Mouse (Mus musculus): ENCODE results near the gene Prkag2.

The Prkag2 gene

DNA sequence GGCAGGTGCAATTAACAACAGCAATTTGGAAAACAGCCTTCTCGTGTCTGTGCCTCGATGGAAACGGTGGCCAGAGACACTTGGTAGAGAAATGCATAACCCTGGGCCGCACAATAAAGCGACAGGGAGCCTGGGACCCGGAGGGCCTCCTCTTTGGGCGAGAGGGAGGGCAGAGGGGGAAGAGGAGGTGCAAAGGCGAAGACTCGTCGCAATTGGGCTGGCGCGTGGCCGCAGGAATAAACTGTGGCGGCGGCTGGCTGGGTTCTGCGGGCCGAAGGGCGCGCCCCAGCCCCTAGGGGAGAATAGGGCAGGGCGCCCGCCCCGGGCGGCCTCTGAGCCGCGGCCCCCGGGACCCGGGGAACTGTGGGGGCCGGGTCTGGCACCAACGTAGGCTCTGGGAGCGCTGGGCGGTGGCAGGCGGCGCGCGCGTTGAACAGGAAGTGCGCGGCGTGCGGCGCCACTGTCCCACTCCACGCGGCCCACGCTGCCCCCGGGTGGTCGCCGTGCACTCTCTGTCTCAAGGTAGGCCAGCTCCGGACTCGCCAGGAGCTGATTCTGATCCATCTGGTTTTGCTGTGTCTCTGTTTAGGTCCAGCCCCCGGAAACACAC lies at the start of gene Prkag2:
Gene Prkag2 (minus strand): TSS at position 127 of the 610 bp plus-strand sequence.
- DNase-seq (ENCODE audit: low spot score in 2 of 2), result peak; percentile 64 to 73

GRCm38 (mm10) chr5:25149331-25149965 lies 49.0 kb upstream of the Prkag2 start:
- no peak for DNase-seq (ENCODE audit: low spot score in 2 of 2)

GRCm38 (mm10) chr5:25146705-25147104 lies 46.3 kb upstream of the Prkag2 start:
- DNase-seq (ENCODE audit: low spot score in 2 of 2), result no peak

- no peak for DNase-seq (ENCODE audit: low spot score in 2 of 2)
These were observed 27.4 kb upstream of the Prkag2 start for GRCm38 (mm10) chr5:25127865-25128264.

DNA sequence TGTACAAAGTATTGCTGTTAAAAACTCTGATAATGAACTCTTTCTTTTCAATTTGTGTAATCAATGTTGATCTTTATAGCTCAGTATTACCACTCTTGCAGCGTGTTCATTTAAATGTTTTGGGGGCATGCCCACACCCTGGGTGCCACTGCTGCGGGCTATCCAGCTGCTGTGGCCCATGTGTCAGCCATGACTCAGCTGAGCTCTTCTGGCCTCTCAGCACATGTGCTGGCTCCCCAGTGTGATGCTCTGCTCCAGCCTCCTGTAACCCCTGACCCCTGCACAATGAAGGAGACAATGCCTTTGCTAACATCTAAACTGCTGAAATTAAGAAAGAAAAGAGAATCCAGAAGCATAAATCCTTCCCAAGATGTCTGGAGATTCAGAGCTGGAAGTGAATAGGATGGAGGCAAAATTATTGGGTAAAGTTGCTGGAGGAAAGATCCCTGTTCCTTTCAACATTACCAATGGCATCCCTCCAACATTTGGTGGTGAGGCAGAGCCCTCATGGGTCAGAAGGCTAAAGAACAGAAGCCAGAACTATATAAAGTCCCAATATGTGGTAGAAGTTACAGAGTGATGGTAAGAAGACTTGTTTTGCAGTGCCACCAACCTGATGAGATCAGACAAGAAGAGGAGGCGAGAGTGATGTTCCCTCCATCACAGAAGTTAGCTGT lies 25.6 kb upstream of the Prkag2 start:
- DNase-seq (ENCODE audit: low spot score in 2 of 2), result no peak

GRCm38 (mm10) chr5:25122534-25122933 lies 22.1 kb upstream of the Prkag2 start:
- DNase-seq (ENCODE audit: low spot score in 2 of 2), result no peak

DNA sequence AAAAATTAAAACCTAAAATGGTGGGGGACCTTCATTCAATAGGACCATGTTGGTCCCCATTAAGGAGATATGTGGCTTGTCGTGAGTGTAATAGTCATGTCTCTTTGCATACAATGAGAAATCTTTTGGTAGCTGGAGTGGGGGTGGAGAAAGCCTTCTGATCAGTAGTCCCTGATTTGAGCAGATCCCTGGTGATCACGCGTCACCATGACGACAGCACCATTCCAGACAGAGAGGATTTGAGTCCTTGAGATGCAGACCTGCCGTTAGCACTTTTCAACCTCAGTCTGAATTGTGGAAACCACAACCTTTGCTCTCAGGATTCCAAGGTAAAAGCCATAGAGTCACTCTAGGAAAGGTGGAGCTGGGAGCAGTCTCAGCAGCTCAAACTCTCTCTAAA lies 18.7 kb upstream of the Prkag2 start:
- peak in 1 of 2 experiments; percentile 36 for DNase-seq (ENCODE audit: low spot score in 2 of 2)

DNA sequence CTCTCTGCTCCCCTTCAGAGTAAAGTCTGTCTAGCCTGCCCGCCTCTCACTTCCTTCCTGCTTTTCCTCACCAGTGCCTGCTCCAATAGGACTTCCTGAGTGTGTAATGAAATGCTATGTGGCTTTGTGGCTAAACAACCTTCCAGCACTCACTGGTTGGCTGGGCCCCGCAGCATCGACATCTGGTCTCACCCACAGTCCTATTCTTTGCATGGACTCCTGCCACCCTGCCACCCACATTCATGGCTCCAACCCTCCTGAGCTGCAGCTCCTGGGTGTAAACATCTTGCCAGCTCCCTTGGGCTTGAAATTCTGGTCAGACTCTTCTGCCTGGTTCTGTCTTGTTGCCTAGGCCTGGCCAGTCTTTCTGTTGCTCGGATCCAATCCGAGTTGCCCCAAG lies 15.6 kb upstream of the Prkag2 start:
- peak in 1 of 2 experiments; percentile 43 for DNase-seq (ENCODE audit: low spot score in 2 of 2)

DNA sequence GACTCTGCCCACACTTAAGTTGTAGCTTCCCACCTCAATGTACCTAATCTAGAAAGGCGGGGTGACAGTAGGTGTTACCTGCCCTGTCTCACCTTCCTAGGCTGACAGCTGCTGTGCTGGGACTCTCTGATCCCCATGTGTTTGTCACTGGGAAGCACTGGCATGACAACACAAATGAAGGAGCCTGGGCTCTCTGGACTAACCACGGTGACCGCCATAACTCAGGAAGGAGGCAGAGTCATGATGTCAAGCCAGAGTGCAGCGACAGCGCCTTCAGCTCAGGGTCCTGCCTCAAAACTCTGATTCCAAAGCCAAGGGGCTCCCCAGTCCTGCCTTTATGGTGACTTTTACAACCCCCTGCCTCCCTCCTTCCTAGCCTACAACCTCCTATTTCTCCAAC lies 14.8 kb upstream of the Prkag2 start:
- DNase-seq (ENCODE audit: low spot score in 2 of 2), result peak in 1 of 2 experiments; percentile 54

GRCm38 (mm10) chr5:25114110-25114509 lies 13.7 kb upstream of the Prkag2 start:
- DNase-seq (ENCODE audit: low spot score in 2 of 2), result peak in 1 of 2 experiments; percentile 50

GRCm38 (mm10) chr5:25110314-25110713 lies 9.9 kb upstream of the Prkag2 start:
- no peak for DNase-seq (ENCODE audit: low spot score in 2 of 2)

GRCm38 (mm10) chr5:25105748-25106147 lies 5.3 kb upstream of the Prkag2 start:
- DNase-seq (ENCODE audit: low spot score in 2 of 2), result no peak

DNA sequence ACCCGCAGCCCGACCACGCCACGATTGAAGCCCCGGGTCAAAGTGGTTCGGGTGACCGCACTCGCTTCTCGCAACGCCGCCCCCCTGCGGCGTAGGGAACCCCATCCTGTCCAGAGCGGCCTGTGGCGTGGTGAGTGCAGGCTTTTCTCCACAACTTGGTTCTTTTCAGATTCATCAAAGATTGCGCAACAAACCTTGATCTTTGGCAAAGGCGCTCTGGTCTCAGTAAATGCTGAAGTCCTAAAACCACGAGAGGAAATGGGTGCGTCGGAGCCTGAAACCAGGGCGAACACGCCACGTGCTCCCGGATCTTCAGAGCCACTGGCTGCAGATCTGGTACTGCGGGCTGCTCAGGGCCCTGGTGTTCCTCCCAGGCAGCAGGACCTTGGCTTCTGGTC lies 683 bp upstream of the Prkag2 start:
- DNase-seq (ENCODE audit: low spot score in 2 of 2), result peak; percentile 52 to 64

- DNase-seq (ENCODE audit: low spot score in 2 of 2), result no peak
These were observed 306 bp downstream of the Prkag2 start for GRCm38 (mm10) chr5:25100157-25100515.

GRCm38 (mm10) chr5:25099367-25100156 lies 880 bp downstream of the Prkag2 start:
- DNase-seq (ENCODE audit: low spot score in 2 of 2), result peak; percentile 54 to 73

DNA sequence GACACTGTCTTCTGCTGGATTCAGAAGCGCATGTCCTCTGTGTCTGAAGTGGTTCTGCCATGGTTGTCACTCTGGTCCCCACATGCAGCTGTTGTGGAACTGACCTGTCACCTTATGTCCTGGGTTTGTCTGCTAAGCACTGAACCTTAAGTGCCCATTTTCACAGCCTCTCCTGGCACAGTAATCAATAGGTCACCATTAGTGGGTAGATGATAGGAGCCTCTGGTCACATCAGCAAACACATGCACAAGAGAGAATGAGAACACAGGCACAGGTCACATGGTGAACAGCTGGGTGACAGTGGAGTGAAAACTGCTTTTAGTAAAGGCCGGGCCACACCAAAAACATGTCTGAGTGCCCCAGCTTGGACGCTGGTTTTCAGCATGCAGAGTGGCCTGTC lies 2.6 kb downstream of the Prkag2 start:
- DNase-seq (ENCODE audit: low spot score in 2 of 2), result no peak

DNA sequence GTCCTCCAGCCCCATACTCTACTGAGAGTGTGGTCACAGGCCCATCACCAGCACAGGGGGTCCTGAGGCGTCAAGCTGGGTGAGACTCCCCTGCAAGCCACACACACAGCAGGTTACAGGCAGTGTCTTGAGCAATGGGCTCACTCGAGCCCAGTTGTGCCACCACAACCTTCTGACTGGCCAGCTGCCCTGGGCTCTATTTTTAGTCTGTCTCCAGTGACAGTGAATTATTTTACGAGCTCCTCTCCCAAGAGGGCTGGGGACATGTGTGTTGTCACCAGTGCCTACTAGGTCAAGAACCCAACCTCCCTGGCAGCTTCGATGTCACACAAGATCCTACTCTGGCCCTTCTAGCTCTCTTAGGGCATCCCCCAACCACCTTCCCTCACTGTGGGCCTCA lies 4.0 kb downstream of the Prkag2 start:
- no peak for DNase-seq (ENCODE audit: low spot score in 2 of 2)

DNA sequence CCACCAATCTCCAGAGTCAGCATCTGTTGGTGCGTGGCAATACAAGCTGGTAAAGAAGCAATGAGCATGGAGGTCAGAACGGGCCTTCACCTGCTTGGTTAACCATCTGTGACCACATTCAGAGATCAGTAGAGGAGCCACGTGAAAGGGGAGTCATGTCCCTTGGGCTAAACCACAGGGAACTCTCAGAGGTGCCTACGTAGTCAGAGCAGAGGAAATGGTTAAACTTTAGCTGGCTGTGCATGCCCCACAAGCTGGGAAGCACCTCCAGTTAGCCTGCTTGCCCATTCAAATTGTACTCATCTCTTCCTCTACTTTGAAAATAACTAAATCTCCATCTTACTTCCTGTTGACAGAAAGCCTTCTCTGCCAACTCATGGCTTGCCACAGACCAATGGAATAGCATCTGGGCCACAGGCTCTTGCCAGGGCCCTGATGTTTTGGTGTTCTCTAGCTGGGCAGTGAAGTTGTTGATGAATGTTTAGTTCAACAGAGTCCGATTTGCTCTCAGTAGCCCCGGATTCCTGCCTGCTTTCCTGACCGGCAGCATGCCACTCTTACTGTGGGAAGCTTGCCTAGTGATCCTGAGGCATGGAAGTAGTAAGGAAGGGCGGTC lies 7.7 kb downstream of the Prkag2 start:
- DNase-seq (ENCODE audit: low spot score in 2 of 2), result no peak

DNA sequence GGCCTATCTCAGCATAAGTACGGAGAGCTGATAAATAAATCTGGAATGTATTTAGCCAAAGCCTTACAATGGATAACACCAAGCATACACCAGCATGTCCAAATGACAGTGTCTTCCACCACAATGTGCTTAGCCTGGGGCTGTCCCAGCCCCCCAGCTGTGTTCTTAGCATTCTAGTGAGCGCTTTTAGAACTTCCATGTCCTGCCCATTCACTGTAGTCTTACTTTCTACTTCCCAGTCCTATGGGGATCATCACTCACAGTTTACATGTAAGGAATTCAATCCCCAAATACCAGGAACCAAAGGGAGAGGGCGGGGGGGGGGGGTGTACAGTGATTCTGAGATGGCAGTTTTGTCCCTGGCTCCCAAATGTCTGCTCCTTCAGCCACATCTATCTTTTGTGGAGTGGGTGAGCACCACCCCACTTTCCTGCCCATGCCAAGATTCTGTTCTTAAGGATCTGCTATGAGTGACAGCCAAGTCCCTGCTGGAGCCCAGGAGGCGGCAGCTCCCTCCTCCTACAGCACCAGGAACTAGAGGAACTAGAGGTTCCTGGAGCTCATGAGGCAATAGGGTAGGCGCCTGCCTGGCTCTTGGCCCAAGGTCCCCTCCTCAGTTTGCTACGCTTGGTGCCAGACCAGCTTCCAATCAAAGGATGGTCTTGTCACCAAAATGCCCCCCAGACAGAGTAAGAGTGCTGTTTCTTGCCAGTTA lies 11.0 kb downstream of the Prkag2 start:
- DNase-seq (ENCODE audit: low spot score in 2 of 2), result no peak

DNA sequence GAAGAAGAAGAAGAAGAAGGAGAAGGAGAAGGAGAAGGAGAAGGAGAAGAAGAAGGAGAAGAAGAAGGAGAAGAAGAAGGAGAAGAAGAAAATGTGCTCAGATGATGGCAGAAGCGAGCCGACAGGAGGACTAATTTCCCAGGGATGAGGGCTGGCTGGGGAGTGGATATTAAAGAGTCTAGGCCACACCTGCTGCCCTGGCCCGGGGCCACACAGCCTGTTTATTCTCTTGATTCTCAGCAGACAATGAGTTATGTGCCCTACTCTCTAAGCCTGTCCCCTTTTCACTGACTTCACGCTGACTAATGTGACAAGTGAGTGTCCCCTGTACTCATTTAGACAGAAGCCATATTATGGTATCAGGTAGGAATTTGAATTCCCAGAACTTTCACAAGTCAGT lies 11.8 kb downstream of the Prkag2 start:
- no peak for DNase-seq (ENCODE audit: low spot score in 2 of 2)

GRCm38 (mm10) chr5:25088111-25088510 lies 12.3 kb downstream of the Prkag2 start:
- no peak for DNase-seq (ENCODE audit: low spot score in 2 of 2)
